Mouse (Mus musculus): ENCODE data around the gene Cst9. TPM values are rescaled to one million over a fixed set of nuclear protein-coding genes. Genes with fewer than 3 reads are reported as not detected.

Gene Cst9
- total RNA-seq, 2 experiments from 2014 or later, result 1.3 to 1.8 TPM

- intact Hi-C loops (cut with DNase I), result loop anchor here (2.0 kb wide), 2 partner anchors 18 to 26 kb away; no protein-coding TSS in a partner anchor
- DNase-seq (ENCODE audit: low spot score), result no peak
Observed at GRCm38 (mm10) chr2:148874617-148875334, 39.8 kb downstream of the Cst9 start.

- DNase-seq (ENCODE audit: low spot score), result peak; percentile 94
- intact Hi-C loops (cut with DNase I), result loop anchor here (2.0 kb wide), 2 partner anchors 19 to 25 kb away; no protein-coding TSS in a partner anchor
Observed at GRCm38 (mm10) chr2:148875335-148875811, 40.4 kb downstream of the Cst9 start, which contains the start of gene Cst3. Gene Cst3, minus strand, starts transcription at chr2:148875692.

GRCm38 (mm10) chr2:148877016-148877770 is 42.2 kb downstream of the Cst9 start:
- intact Hi-C loops (cut with DNase I), result no loop called here

GRCm38 (mm10) chr2:148878641-148879130 is 43.7 kb downstream of the Cst9 start:
- intact Hi-C loops (cut with DNase I), result no loop called here
- no peak for DNase-seq (ENCODE audit: low spot score)

More at GRCm38 (mm10) chr2:148877016-148877770, 42.2 kb downstream of the Cst9 start:
- peak; percentile 38 for DNase-seq (ENCODE audit: low spot score)

DNA sequence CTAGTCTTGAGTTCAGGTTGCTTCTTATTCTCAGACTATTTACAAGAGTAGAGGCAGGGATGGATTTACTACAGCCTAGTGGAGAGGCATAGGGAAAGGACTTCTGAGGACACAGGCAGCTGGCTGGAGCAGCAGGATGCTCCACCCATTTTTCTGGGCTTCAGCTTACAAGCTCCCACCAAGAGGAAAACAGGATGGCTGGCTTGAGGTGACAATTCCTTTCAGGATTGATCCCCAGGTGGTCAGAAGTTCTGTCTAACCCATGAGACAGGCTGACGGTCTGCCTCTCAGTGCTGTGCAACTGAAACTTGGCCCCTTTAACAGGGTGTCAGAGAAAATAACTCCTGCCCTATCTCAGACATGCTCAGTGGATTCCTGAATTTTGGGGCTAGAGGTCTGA is 44.3 kb downstream of the Cst9 start:
- peak; percentile 54 for DNase-seq (ENCODE audit: low spot score)
- intact Hi-C loops (cut with DNase I), result no loop called here

- no peak for DNase-seq (ENCODE audit: low spot score)
Observed at GRCm38 (mm10) chr2:148884738-148885137, 49.8 kb downstream of the Cst9 start.

More at GRCm38 (mm10) chr2:148884738-148885137, 49.8 kb downstream of the Cst9 start:
- intact Hi-C loops (cut with DNase I), result no loop called here

Other genes with a start within 250 kb of the Cst9 start
- 1 to 10 TPM; 6.3 to 7.3 TPM for gene Nxt1, start 162.5 kb upstream of the Cst9 start, total RNA-seq (2021)
- gene Gzf1, start 154.1 kb upstream of the Cst9 start, total RNA-seq (2021), result 10 to 100 TPM; 18.1 to 24.2 TPM
- gene Napb, start 102.7 kb upstream of the Cst9 start, total RNA-seq (2021), result 1 to 10 TPM; 1.3 to 1.4 TPM
- not detected for gene Cstl1, start 84.8 kb upstream of the Cst9 start, total RNA-seq (2021)
- gene Cst11, start 63.6 kb upstream of the Cst9 start, total RNA-seq (2021), result not detected
- not detected for gene 8030411F24Rik, start 53.1 kb upstream of the Cst9 start, total RNA-seq (2021)
- gene Cst12, start 45.8 kb upstream of the Cst9 start, total RNA-seq (2021), result 1 to 10 TPM in 1 of 2 experiments, under 1 TPM in 1; 0.52 to 2.1 TPM
- not detected for gene Cst8, start 36.4 kb upstream of the Cst9 start, total RNA-seq (2021)
- gene Cst13, start 15.1 kb upstream of the Cst9 start, total RNA-seq (2021), result not detected
- gene 9230104L09Rik, start 29.9 kb downstream of the Cst9 start, total RNA-seq (2021), result under 1 TPM; 0.49 to 0.95 TPM
- gene Cst3, start 40.5 kb downstream of the Cst9 start, total RNA-seq (2021), result 1,000 to 10,000 TPM in 1 of 2 experiments, 100 to 1,000 TPM in 1; 940 to 1,010 TPM
- not detected for gene Gm1330, start 168.1 kb downstream of the Cst9 start, total RNA-seq (2021)
- not detected for gene Gm10750, start 182.1 kb downstream of the Cst9 start, total RNA-seq (2021)